Mouse (Mus musculus) CH12.LX (cell line): ENCODE measurements around the gene Dnajb11. TPM values are rescaled to one million over a fixed set of nuclear protein-coding genes. Genes with fewer than 3 reads are reported as not detected.

Experiments
- DNase-seq: peaks from one replicate; pipeline ENCODE4 v3.0.0-alpha.2; 2013; ENCODE audit errors: extremely low read depth
- H3K27ac ChIP-seq: 2 replicates; pipeline ENCODE4 v1.5.1; 2012; ENCODE audit warnings: low read depth, mild to moderate bottlenecking, control low read depth, moderate library complexity; ENCODE audit not compliant: insufficient read depth
- H3K27me3 ChIP-seq: replicated peaks from 2 replicates; pipeline ENCODE3; 2012; ENCODE audit warnings: inconsistent platforms
- H3K36me3 ChIP-seq, 2 experiments: replicated peaks in 1 of 2; 2 replicates each; pipeline versions ENCODE3 to v1.6.1; 2012; ENCODE audit warnings: inconsistent platforms in 1 of 2, low read length in 1 of 2, mild to moderate bottlenecking in 1 of 2, mixed read lengths in 1 of 2, moderate library complexity in 1 of 2; ENCODE audit not compliant: control insufficient read depth in 1 of 2, insufficient read depth in 1 of 2
- H3K4me1 ChIP-seq, 2 experiments: 2 replicates each; pipeline ENCODE4 v1.6.1; 2012; ENCODE audit warnings: inconsistent platforms in 1 of 2, moderate library complexity in 1 of 2; ENCODE audit not compliant: insufficient read depth in 2 of 2, control insufficient read depth in 1 of 2
- H3K4me2 ChIP-seq: 2 replicates; pipeline ENCODE4 v1.6.1; 2012; ENCODE audit warnings: low read depth, mild to moderate bottlenecking, control low read depth; ENCODE audit not compliant: poor library complexity, insufficient read depth, severe bottlenecking
- H3K4me3 ChIP-seq, 3 experiments: fragments of 150-350 bp in 1 of 3; sonication (generic) in 1 of 3; replicated peaks in 1 of 3; 2 replicates each; pipeline versions ENCODE3 to v1.5.1; 2011 to 2012; ENCODE audit warnings: low read depth in 2 of 3, low read length in 2 of 3, mild to moderate bottlenecking in 2 of 3, moderate library complexity in 2 of 3, control low read depth in 1 of 3, improper control_type of control experiment in 1 of 3, inconsistent platforms in 1 of 3, mixed read lengths in 1 of 3; ENCODE audit not compliant: poor library complexity in 1 of 3
- H3K79me2 ChIP-seq: replicated peaks from 2 replicates; pipeline ENCODE4 v1.6.1; 2012; ENCODE audit warnings: mild to moderate bottlenecking, moderate library complexity; ENCODE audit not compliant: control insufficient read depth, poor library complexity, insufficient read depth, severe bottlenecking; ENCODE audit errors: extremely low read depth
- H3K9ac ChIP-seq: 2 replicates; pipeline ENCODE4 v1.6.1; 2012; ENCODE audit warnings: low read depth, mild to moderate bottlenecking, control low read depth, moderate library complexity; ENCODE audit not compliant: insufficient read depth
- H3K9me3 ChIP-seq: replicated peaks from 2 replicates; pipeline ENCODE3; 2012; ENCODE audit warnings: low read length, inconsistent platforms, mixed read lengths
- BHLHE40 ChIP-seq: IDR thresholded peaks from 2 replicates; pipeline ENCODE4 v1.6.1; 2011; ENCODE audit warnings: mild to moderate bottlenecking, low read depth, low read length, improper control_type of control experiment
- CHD1 ChIP-seq: IDR thresholded peaks from 2 replicates; pipeline ENCODE4 v1.6.1; 2012; ENCODE audit warnings: low read depth, low read length, improper control_type of control experiment, inconsistent platforms
- CHD2 ChIP-seq: IDR thresholded peaks from 2 replicates; pipeline ENCODE4 v1.6.1; 2011; ENCODE audit warnings: low read length, improper control_type of control experiment
- GABPA ChIP-seq: IDR thresholded peaks from 2 replicates; pipeline ENCODE4 v1.6.1; 2012; ENCODE audit warnings: low read depth, low read length, improper control_type of control experiment, inconsistent platforms; ENCODE audit not compliant: insufficient replicate concordance
- JUN ChIP-seq: IDR thresholded peaks from 2 replicates; pipeline ENCODE4 v1.6.1; 2011; ENCODE audit warnings: low read depth, mild to moderate bottlenecking, low read length, improper control_type of control experiment, moderate library complexity; ENCODE audit not compliant: insufficient read depth
- JUND ChIP-seq: conservative IDR thresholded peaks from 2 replicates; pipeline ENCODE4 v1.6.1; 2011; ENCODE audit warnings: low read depth, low read length, improper control_type of control experiment
- KAT2A ChIP-seq: IDR thresholded peaks from 2 replicates; pipeline ENCODE4 v1.6.1; 2012; ENCODE audit warnings: low read length, improper control_type of control experiment, inconsistent platforms; ENCODE audit not compliant: insufficient replicate concordance
- MAX ChIP-seq: IDR thresholded peaks from 2 replicates; pipeline ENCODE4 v1.6.1; 2011; ENCODE audit warnings: low read length, improper control_type of control experiment
- MAZ ChIP-seq: IDR thresholded peaks from 2 replicates; pipeline ENCODE4 v1.6.1; 2012; ENCODE audit warnings: low read depth, mild to moderate bottlenecking, inconsistent platforms, low read length, improper control_type of control experiment, moderate library complexity
- MEF2A ChIP-seq: IDR thresholded peaks from 2 replicates; pipeline ENCODE4 v1.6.1; 2014; ENCODE audit warnings: low read depth, mild to moderate bottlenecking, inconsistent platforms, low read length, improper control_type of control experiment, borderline replicate concordance
- MXI1 ChIP-seq: IDR thresholded peaks from 2 replicates; pipeline ENCODE4 v1.6.1; 2011; ENCODE audit warnings: mild to moderate bottlenecking, low read depth, low read length, improper control_type of control experiment
- MYC ChIP-seq: IDR thresholded peaks from 2 replicates; pipeline ENCODE4 v1.6.1; 2011; ENCODE audit warnings: low read depth, mild to moderate bottlenecking, improper control_type of control experiment, low read length
- NRF1 ChIP-seq: IDR thresholded peaks from 2 replicates; pipeline ENCODE4 v1.6.1; 2014; ENCODE audit warnings: low read depth, mild to moderate bottlenecking, inconsistent platforms, low read length, improper control_type of control experiment, moderate library complexity
- POLR2A ChIP-seq: IDR thresholded peaks from 2 replicates; pipeline ENCODE4 v1.6.1; 2011; ENCODE audit warnings: low read depth, mild to moderate bottlenecking, improper control_type of control experiment, low read length
- RAD21 ChIP-seq: IDR thresholded peaks from 2 replicates; pipeline ENCODE4 v1.6.1; 2011; ENCODE audit warnings: low read depth, mild to moderate bottlenecking, low read length, improper control_type of control experiment, moderate library complexity
- SIN3A ChIP-seq: IDR thresholded peaks from 2 replicates; pipeline ENCODE4 v1.6.1; 2012; ENCODE audit warnings: low read length, improper control_type of control experiment, inconsistent platforms
- SMC3 ChIP-seq: IDR thresholded peaks from 2 replicates; pipeline ENCODE4 v1.6.1; 2011; ENCODE audit warnings: low read depth, low read length, improper control_type of control experiment
- TBP ChIP-seq: conservative IDR thresholded peaks from 2 replicates; pipeline ENCODE4 v1.6.1; 2011; ENCODE audit warnings: low read depth, low read length, improper control_type of control experiment
- TCF12 ChIP-seq: IDR thresholded peaks from 2 replicates; pipeline ENCODE4 v1.6.1; 2014; ENCODE audit warnings: low read depth, mild to moderate bottlenecking, inconsistent platforms, low read length, improper control_type of control experiment
- UBTF ChIP-seq: IDR thresholded peaks from 2 replicates; pipeline ENCODE4 v1.6.1; 2012; ENCODE audit warnings: low read depth, mild to moderate bottlenecking, inconsistent platforms, low read length, improper control_type of control experiment, moderate library complexity
- USF1 ChIP-seq: IDR thresholded peaks from 2 replicates; pipeline ENCODE4 v1.6.1; 2014; ENCODE audit warnings: low read depth, mild to moderate bottlenecking, inconsistent platforms, low read length, improper control_type of control experiment
- USF2 ChIP-seq: conservative IDR thresholded peaks from 2 replicates; pipeline ENCODE4 v1.6.1; 2011; ENCODE audit warnings: low read depth, low read length, improper control_type of control experiment
- ZC3H11A ChIP-seq: IDR thresholded peaks from 2 replicates; pipeline ENCODE4 v1.6.1; 2012; ENCODE audit warnings: low read depth, mild to moderate bottlenecking, inconsistent platforms, low read length, improper control_type of control experiment
- ZNF384 ChIP-seq: IDR thresholded peaks from 2 replicates; pipeline ENCODE4 v1.6.1; 2012; ENCODE audit warnings: low read depth, low read length, improper control_type of control experiment, inconsistent platforms
- dilution Hi-C: fragments of 300-500 bp; cut with MboI; formaldehyde crosslinking; loops from 2 replicates; pipeline ENCODE4 v1.14.3; 2020; ENCODE audit warnings: low sequenced_read_pairs; ENCODE audit not compliant: extremely low pct_unique_long_range_greater_than_20kb, extremely low pct_ligation_motif_present
- in situ Hi-C: fragments of 300-500 bp; cut with MboI; formaldehyde crosslinking; loops from 3 replicates; pipeline ENCODE4 v1.14.3; 2019; ENCODE audit warnings: low sequenced_read_pairs, low pct_ligation_motif_present, low pct_unique_long_range_greater_than_20kb, mixed read lengths
- polyA plus RNA-seq: library from polyadenylated mRNA; unstranded; fragments of >175 nt; gene quantifications from 2 replicates; pipeline ENCODE4 v1.2.1, GENCODE M21; 2012; ENCODE audit warnings: low read depth; ENCODE audit not compliant: insufficient read length
- total RNA-seq, 2 experiments: library from RNA; depleted of rRNA; stranded (reverse); fragments of 300-350 nt in 1 of 2; fragments of >200 nt in 1 of 2; gene quantifications; 2 replicates each; pipeline ENCODE4 v1.2.3; 2012 to 2014

Gene Dnajb11
- total and polyA plus RNA-seq, 3 experiments: 122 to 206 (median 129) TPM

DNA sequence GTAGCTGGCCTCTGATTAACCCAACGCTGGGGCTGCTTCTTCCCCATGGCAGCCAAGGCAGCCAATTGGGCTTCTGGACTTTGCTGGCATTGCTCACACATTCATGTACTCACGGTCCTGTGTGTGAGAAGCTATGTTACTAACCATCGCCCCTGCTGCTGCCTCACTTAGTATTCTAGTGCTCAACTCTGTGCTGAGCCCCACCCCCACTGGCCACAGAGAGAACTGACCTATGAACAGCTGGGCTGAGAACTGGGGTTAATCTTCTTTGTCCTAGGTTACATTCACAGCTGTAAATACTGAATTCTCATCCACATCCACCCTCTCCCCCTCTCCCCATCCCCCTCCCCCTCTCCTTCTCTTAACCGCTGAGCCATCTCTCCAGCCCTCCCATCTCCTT lies 31.2 kb downstream of the Dnajb11 start:
- TF ChIP-seq BHLHE40 (no peak), TCF12 (no peak), UBTF (no peak), SIN3A (no peak), GABPA (no peak), USF2 (no peak), USF1 (no peak), MEF2A (no peak), JUND (no peak), JUN (no peak)
- Histone ChIP-seq H3K4me1 (peaks cover 5 to 16% of the 10 kb centered on the region in 2 experiments; a peak in 2 of 4 replicates), H3K9ac (no peak overlapping the region), H3K36me3 (no peaks in the 10 kb centered on the region), H3K79me2 (no peaks in the 10 kb centered on the region), H3K27me3 (no peaks in the 10 kb centered on the region), H3K4me2 (no peak overlapping the region), H3K27ac (no peak overlapping the region), H3K9me3 (no peaks in the 10 kb centered on the region), H3K4me3 (no peak overlapping the region)
- in situ Hi-C loops: loop anchor here (5.0 to 25.0 kb wide), 2 partner anchors 163 to 548 kb away; partner anchors contain the start of gene Rtp1
- dilution Hi-C loops: no loop called here
- no peak for DNase-seq

DNA sequence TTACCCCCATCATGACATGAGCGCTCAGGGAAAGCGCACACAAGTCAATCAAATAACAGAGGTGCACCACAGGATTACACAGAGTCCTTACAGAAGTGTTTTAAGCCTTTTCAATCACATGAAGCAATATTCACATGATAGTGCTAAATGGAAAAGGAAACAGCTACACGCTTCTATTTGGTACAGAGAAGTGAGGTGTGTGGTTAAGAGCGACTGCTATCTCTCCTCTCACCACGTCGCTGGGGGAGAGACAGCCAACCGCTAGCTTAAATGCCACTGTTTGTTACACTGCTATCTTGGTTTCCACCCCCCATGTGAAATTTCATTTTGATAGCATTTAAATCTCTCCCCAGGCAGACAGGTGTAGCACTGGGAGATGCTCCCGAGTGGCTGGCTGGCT lies 32.1 kb downstream of the Dnajb11 start:
- Histone ChIP-seq H3K79me2 (no peaks in the 10 kb centered on the region), H3K4me2 (no peak overlapping the region), H3K4me3 (no peak overlapping the region), H3K27ac (no peak overlapping the region), H3K4me1 (peaks cover 2 to 7% of the 10 kb centered on the region in 2 experiments; a peak in 2 of 4 replicates), H3K9ac (no peak overlapping the region), H3K27me3 (no peaks in the 10 kb centered on the region), H3K9me3 (no peaks in the 10 kb centered on the region), H3K36me3 (no peaks in the 10 kb centered on the region)
- dilution Hi-C loops: no loop called here
- no peak for DNase-seq
- in situ Hi-C loops: loop anchor here (5.0 to 25.0 kb wide), 2 partner anchors 163 to 548 kb away; partner anchors contain the start of gene Rtp1
- TF ChIP-seq CHD2 (no peak), TBP (no peak), RAD21 (no peak), MAZ (no peak), KAT2A (no peak), CHD1 (no peak), ZNF384 (no peak), USF2 (no peak), POLR2A (no peak), BHLHE40 (no peak), MEF2A (no peak), MXI1 (no peak), SMC3 (no peak), ZC3H11A (no peak), MAX (no peak), JUN (no peak), MYC (no peak), NRF1 (no peak), GABPA (no peak)
